Mouse (Mus musculus) T-helper 17 cell (primary cell): ENCODE measurements around the gene Traf3ip2.

Source experiments
- in situ Hi-C, 2 experiments: fragments of 300-600 bp; cut with MboI, MseI; formaldehyde crosslinking; loops; 1 replicate in 1 of 2; 2 replicates in 1 of 2; pipeline ENCODE4 v1.15.1; 2025; ENCODE audit warnings: high pct_unique_total_duplicates in 2 of 2

Traf3ip2 gene

DNA sequence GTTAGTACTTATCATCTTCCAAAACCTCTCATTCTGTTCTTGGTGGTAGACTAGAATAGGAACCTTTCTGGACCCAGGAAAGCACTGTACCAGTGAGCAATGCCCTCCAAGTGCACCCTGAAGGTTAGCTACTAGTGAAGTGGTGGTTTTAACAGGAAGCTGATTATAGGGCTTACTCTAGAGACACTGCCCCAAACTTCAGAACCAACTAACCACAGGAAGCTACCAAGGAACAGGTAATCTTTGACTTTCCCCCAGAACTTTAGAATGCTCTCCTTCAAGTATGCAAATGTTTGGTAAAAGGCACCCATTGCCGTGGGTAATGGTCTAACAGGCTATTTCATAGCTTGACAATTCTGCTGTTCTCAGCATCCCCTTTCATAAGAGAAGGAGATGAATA lies 12.6 kb upstream of the Traf3ip2 start:
- in situ Hi-C loops, result no loop called here

DNA sequence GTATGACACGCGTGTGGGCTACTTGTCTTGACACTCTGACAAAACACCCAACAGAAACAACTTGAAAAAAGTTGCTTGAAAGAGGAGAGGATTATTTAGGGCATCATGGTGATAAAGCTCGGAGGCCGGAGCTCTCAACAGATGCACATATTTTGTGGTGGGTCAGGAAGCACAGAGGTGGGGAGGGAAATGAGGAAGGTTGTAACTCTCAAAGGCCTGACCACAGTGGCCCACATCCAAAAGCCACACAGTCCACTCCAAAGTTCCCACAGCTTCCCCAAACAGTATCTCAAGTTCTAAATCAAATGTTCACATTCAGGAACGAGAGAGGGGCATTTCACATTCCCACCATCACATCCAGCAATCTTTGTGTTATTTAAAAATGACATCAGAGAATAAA lies 11.7 kb upstream of the Traf3ip2 start:
- in situ Hi-C loops, result no loop called here

- in situ Hi-C loops, result no loop called here
Measured at GRCm38 (mm10) chr10:39606434-39606833, 6.3 kb upstream of the Traf3ip2 start.

- in situ Hi-C loops, result no loop called here
Measured at GRCm38 (mm10) chr10:39611234-39611633, 1.5 kb upstream of the Traf3ip2 start.

DNA sequence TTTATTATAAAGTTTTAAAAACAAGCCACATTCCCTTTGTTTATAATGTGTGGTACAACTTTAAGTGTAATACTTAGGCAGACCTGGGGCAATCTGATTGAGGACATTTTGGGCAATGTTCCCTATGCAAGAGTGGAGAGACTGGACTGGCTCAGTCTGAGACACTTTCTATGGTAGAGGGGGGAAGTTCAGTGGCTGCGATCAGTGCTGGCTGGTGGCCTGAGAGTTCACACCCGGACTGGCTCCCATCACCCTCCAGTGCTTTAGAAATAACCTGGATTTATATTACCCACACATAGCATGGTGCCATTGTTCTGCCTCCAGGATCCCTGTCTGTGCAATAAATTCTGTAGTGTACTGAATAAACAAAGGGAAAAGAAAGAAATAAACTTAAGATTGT lies 603 bp upstream of the Traf3ip2 start:
- in situ Hi-C loops, result no loop called here

DNA sequence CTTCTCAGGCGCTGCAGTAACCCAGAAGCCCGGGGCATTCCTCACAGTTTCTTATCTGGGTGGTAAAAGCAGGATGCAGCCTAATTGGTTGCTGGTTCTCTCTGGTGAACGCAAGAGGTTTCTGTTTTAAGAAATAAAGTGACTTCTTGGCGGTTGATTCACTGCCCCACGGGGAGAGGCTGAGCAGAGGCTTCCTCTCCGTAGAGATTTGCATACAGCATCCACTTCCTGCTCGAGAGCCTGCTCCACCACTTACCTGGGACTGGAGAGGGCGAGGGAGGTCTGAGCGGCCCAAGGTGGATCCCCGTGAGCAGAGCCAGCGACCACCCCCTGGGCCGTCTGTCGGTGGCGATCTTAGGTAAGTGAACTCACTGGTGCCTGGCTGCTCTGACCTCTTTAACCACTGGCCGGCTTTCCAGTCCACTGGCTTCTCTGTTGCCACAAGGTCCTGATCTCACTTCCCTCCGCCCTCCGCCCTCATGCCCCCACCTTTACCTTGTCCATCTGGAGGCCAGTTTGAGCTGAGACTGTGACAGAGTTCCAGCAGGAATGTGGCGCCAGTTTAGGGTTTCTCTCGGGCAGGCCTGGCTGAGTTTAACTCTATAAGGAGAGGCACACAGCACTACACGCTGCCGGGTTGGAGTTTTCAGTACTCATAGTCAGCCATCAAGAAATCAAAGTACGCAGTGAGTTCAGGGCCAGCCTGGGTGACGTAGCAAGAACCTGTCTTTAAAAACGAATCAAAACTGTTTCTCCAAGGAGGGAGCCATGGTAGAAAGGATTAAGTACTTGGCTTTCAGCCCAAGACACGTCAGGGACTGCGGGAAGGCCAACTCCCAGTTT lies 476 bp downstream of the Traf3ip2 start:
- in situ Hi-C loops, result no loop called here

- in situ Hi-C loops, result no loop called here
Measured at GRCm38 (mm10) chr10:39613973-39614372, 1.2 kb downstream of the Traf3ip2 start.

GRCm38 (mm10) chr10:39614676-39615075 lies 1.9 kb downstream of the Traf3ip2 start:
- in situ Hi-C loops, result no loop called here

DNA sequence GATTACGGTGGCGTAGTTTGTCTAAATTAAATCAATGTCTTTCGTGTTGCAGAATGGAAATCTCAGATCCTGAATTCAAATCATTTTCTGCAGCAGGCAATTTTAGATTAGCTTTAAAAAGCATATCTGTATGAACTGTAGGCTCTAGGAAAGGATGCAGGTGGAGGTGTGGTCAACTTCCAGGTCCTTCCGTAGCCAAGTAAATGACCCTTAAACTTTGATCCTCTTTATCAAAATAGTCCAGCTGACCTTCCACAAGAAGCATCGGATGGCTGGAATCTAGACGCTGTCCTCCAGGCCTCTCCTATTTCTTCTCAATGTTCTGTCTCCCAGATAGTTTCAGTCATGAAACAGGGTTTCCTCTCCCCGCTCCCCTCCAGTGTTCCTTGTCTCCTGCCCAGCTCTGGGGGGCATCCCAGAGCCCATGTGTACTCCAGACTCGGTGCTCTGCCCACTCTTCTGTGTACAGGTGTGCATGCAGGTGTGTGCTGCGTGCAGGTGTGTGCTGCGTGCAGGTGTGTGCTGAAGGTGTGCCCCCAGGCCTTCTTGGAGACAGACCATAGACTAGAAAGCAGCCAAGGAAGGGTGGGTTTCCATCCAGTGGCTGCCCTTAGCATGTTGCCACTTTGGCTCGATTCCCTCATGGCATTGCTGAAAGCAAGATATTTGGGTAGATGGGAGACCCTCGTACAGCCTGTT lies 2.9 kb downstream of the Traf3ip2 start:
- in situ Hi-C loops, result no loop called here

DNA sequence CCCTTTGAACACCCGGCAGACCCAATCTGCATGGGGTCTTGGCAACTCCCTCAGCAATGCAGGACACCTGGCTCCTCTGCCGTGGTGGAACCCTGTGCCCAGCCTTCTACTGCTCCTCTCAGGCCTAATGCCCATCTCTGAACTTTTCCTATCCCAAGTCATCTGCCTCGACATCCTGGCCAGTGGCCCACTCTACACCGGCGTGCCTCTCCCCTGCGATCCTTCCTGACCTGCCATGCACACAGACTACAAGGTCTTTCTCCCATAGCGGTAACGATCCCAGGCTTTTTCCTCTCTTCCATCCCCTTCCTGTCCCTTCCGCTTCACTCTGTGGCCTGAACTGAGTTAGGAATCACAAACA lies 3.5 kb downstream of the Traf3ip2 start:
- in situ Hi-C loops, result no loop called here

DNA sequence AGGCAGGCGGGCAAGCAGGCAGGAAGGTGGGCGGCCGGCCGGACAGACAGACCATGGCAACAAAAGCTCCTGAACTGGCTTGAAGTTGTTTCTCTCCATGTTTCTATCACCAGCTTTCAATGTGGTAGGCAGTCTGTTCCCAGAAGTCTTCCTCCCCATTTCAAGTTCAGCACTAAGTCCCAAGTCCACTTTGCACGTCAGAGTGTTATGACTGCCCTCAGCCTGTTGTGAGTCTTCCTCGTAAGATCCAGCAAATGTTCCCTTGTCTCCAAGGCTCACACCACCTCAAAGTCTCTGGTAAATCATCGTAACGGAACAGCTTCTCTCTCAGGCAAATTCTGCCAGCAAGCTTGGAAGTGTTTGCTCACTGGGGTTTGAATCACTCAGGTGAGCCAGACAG lies 3.9 kb downstream of the Traf3ip2 start:
- in situ Hi-C loops, result no loop called here

- in situ Hi-C loops, result no loop called here
Measured at GRCm38 (mm10) chr10:39618431-39618830, 5.7 kb downstream of the Traf3ip2 start.

DNA sequence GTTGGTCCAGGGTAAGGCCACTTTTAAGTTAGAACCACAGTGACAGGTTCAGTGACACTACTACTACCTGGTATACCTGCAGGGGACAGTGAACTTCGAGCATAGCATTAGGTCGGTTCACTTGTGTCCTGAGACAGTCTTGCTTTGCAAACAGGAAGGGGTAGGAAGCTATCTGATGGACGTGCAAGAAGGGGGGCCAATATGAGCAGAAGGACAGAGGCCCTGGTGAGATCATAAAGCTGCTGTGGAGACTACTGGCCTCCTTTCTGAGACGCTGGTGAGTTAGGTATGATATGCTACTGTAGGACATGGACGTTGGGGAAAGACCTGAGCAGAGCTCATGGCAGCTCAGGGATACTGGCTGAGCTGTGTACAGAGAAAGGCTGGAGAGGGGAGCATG lies 7.9 kb downstream of the Traf3ip2 start:
- in situ Hi-C loops, result no loop called here

- in situ Hi-C loops, result no loop called here
Measured at GRCm38 (mm10) chr10:39623806-39624205, 11.1 kb downstream of the Traf3ip2 start.

DNA sequence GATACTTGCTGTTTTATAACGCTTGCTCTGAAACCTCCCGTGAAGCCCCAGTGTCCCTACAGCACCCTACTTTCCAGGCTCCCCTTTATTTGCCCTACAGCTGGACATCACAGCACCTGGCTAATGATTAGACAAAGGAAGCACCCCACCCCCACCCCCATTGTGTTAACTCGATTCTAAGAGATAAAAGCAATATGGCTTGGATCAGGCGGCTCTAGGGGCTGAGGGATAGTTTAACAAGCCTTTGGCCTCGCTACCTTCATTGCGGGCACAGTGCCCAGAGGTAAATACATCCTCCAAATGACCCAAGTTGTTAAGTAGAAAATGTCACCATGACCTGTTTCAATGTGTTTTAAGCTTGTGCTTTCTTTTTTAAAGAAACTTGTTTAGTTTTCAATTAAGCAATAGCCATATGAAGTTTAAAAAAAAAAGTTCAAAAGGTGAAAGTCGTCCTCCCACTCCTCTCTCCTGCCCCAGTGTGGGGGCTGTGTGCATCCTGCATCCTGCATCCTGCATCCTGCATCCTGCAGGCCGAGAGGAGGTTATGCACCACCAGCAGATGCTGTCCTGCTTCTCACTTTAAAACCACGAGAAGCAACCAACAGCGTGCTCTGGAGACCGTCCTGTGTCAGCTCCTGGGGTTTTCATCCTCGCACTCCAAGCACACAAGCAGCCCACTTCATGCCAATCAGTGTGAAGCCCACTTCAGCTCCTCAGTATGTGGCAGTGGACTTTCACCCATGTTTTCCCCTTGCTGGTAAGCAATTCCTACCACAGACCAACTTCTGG lies 12.3 kb downstream of the Traf3ip2 start:
- in situ Hi-C loops, result no loop called here

- in situ Hi-C loops, result no loop called here
Measured at GRCm38 (mm10) chr10:39625626-39626260, 13.0 kb downstream of the Traf3ip2 start.

GRCm38 (mm10) chr10:39626376-39626775 lies 13.6 kb downstream of the Traf3ip2 start:
- in situ Hi-C loops, result no loop called here

DNA sequence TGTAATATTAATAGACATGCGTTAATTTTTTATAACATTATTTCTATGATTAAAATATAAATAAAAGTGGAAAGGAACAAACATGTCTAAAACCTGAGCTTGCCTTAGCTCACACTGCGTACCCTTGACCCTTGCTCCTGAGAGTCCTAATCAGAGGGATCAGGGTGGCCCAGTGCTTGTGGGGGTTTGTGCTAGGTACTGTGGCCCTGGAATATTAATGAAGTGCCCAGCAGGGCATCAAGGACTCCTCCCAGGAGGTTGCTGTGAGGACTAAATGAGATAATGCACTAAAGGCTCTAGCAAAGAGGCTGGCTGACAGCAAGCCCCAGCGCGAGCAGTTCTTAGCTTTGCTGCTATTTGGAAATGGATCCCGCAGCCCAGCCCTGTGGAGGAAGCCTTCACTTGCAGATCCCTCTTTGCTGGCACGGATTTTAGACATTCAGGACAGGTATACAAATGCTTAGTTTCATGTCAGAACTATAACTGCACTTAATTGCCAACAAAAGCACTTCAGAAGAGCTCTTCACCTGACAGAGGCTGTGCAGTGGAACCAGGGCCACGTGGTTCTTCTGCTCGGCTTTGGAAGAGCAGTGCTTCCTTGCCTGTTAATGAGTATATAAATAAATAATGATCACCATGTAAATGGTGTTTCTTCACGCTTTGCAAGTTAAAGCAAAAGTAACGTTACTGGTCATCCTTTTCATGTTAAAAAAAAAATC lies 16.2 kb downstream of the Traf3ip2 start:
- in situ Hi-C loops, result no loop called here

DNA sequence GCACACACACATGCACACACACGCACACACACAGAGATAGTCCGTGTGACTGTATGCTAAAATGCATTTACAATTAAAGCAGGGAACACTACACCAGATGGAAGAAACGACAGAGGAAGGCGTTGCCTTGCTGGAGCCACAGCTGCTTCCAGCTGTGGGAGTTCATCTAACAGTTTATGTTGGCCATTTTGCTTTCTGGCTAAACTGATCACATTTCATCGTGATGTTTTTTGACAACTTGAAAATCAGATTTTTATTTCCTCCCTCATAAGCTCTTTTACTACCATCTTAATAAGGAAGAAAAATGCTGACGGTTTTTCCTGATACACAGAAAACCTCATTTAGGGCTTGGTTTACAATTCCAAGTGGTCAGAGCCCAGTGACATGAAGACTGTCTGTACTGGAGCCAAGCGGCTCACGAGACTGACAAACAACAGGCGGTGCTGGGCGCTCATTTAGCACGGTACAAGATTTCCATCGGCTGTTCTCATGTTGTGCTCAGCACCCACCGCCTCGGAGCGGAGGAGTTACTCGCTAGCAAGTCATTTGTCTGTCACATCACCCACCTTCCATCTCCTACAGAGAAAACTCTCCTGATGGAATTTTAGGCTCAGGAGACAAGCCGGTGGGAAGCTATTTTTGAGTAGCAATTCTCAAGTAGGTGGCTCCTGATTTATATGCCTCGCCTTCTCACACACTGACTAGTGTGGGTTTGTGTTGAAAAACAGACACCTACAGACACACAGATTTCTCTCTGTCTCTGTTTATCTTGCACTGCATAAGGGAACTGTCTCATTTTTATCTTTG lies 17.2 kb downstream of the Traf3ip2 start:
- in situ Hi-C loops, result no loop called here

- in situ Hi-C loops, result no loop called here
Measured at GRCm38 (mm10) chr10:39630811-39631210, 18.1 kb downstream of the Traf3ip2 start.
